Mouse (Mus musculus) layer of hippocampus, adult 9-10 months (tissue): ENCODE measurements at regions not wholly inside any gene's neighbourhood (a gene's known extent, or its start where the extent isn't known, plus 50 kb on each side); places are given as distances from the start of the nearest gene placed in this dataset.
A peak's percentile ranks its signal among the peaks of the same experiment; 100 is the strongest.

Experiments
- DNase-seq: peaks from one replicate; pipeline ENCODE4 v3.0.0; 2022; ENCODE audit warnings: low spot score

DNA sequence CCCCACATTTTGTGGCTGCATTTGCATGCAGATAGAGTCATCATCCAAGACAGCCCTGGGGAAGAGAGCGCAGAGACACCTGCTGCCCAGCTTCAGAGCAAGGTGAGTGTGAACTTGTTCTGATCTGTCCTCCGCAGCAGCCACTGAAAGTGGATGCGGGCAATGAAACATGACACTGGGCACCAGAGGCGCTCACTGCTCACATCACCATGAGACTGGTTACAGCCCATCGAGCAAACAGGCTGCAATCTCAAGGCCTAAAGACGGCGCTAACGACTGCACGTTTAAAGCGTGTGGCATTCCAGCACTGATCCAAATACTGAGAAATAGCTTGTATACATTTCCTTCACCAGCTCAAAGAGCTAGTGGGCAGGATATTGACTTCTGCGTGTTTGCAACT lies 65.8 kb downstream of the Barhl2 start:
- no peak for DNase-seq

DNA sequence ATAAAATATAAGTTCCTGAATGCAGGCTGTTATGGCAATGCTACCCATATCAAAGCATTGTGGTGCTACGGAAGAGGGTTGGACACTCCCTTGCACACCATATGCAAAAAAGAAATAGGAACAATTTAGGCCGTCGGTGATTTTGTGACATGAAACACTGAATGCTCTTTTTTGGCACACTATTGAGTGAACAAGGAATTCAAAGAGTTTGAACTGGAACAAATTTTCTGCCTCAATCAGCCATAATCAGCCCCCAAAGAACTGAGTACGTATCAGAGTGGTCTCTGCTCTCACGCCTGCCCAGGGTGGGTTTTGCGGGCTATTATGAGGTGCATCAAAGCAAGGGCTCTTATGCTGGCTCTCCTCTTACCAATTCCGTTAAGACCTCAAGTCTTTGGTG lies 71.3 kb downstream of the Barhl2 start:
- no peak for DNase-seq

DNA sequence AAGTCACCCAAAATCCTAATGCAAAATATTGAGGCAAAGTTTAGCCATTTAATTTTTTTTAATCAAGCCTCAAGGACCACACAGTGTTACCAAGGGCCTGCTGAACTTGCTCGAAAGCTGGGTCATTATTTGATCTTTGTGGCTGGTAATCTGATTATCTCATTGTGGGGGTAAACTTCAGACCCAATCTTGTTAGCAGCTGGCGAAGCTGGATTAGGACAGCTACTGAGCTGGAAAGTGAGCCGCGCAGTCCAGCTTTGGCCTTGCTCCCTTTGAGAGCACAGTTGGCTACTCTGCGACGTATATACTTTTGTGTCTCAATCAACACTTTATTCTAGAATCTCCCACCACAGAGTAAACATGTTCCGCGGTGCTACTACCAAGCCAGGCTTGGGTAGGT lies 72.1 kb downstream of the Barhl2 start:
- no peak for DNase-seq

DNA sequence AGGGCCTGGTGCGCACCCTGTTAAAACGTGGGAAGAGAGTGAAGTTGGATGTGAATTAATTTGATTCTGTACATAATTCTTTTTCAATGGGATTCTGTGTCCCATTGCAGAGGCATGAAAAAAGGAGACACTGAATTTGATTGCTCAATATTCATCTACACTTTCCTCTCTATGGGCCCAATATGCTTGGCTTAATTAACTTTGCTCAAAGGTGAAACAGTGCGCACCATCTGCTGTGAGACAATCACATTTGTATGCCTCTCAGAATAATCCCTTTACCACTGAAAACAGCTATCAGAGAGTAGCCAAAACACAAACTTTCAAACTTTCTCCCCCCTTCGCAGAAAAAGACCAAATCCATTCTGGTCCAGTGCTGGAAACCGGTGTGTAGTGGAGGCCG lies 72.7 kb downstream of the Barhl2 start:
- no peak for DNase-seq

DNA sequence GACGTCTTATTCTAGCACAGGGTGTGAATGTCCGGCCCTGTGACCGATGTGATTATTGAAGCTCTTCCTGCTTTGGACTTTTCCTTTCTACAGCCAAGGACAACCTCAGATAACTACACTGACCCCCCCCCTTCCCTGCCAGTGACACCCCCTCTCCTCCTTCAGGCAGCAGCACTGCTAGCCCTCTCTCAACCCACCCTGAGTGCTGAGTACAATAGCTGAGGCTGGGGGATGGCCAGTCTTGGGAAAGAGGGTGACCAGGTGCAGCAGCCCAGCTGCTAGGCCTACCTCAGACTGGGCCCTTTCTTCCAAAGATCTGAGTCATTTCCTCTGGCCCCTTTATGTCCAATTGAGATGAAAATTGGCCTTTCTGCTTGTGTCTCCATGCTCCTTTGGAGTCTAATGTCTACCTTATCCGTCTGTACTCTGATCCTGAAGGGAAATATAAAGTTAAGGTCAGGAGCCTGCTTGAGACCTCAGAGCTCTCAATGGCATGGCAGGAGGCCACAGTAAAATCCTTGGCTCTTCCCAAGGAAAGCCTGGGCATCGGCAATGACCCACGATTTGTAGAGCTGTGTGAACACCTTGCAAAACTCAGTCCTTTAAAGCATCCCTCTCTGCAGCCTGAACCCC lies 73.7 kb downstream of the Barhl2 start:
- DNase-seq: no peak

DNA sequence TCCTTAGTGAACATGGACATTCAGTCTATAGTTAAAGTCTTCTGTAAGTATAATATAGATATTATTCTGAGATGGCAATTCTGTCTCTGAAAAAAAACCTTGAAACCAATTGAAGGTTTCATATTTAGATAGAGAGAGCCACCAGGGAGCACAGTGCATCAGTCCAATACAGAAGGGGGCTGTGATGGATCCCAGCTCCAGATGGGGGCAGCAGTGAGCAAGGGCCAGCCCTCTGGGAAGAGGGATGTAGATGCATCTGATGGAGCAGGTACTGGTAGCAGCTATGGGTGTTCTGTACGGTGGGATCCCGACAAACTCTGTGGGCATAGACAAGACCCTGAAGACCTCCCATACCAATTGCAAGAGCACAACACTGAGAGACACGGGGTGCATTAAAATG lies 76.0 kb downstream of the Barhl2 start:
- DNase-seq: no peak

DNA sequence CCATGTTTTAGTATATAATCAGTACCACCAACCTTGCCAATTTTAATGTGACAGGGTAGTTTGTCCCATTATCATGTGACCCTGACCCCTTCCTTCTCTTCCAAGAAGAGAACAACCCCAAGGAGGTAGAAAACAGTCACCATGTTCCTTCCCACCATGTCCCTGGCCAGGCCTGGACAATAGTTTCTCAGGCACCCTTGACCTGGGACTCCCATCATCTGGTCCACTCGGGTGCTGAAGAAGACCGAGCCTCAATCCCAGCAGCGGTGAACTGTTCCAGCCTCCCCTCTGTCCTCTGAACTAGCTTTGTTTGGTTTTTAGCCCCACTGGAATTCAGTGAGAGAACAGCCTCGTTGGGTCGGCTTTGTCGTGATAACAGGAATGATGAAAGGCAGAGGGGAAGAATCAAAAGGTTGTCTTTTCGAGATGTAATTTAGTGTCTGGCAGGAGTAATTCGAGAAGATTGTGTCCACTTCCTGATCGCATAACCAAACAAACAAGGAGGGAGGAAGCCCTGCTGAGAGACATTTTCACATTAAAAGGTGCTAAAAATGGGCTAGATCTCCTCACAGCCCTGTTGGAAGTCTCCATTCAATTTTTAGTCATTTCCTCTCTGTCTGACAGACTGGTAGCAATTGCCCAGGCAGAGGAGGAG lies 77.2 kb downstream of the Barhl2 start:
- no peak for DNase-seq

DNA sequence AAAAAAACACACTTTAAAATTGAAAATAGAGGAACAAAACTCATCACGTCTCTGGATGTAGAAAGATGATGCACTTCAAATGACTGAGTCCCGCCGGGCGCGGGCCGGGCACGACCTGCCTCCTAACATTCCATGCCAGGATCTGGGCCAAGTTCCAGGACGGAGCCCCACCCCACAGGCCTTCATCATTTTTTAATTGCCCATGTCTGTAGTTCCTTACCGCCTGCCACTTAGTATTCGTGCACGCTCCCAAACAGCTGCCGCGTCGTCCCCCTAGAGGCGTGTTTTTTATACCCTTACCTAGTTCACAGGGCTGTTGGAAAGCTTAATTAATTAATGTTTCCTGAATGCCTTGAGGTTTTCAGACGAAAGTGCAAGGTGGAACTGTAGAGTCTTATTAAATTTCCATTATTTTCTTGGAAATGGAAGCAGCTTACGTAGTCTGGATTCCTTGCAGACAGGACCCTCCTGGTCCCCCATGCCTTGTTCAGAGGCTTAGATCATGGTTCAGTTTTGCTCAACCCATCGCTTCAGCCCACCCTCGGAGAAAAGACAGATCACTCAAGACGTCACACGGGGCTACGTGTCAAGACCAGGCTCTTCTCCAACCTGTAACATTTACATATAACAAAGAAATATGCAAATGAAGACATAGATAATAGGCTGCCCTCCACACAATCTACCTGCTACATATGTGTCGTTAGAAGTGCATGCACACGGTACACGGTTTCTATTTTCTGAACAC lies 81.0 kb downstream of the Barhl2 start:
- no peak for DNase-seq

DNA sequence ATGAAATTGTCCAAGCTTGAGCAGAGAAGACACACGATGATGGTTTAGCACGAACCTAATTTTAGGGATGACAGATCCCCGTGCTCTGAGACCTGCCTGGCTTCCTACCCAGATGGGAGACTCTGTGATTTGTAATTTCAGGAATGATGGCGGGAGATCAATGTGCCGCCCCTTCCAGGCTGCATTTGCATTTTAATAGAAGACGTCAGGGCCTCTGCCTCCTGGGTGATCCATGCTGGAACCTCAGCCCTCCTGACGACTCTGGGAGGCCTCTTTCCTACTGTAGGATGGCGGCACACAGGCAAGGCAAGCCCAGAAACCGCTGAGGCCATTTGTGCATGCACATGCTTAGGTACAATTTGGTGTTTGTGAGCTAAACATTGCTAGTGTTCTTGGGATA lies 90.1 kb downstream of the Barhl2 start:
- DNase-seq: no peak

DNA sequence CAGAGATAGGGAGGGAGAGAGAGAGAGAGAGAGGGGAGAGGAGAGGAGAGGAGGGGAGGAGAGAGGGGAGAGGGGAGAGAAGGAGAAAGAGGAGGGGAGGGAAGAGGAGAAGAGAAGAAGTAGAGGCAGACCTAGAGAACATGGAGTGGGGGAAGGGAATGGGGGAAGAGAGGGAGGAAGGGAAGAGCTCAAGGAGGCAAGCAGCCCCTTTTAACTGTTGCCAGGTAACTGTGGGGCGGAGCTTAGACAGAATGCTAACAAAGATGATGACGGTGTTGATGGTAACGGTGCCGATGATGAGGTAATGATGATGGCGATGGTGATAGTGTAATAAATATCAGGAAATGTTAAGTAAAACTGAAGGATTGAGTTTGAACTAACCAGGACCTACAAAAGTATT lies 90.7 kb downstream of the Barhl2 start:
- no peak for DNase-seq

DNA sequence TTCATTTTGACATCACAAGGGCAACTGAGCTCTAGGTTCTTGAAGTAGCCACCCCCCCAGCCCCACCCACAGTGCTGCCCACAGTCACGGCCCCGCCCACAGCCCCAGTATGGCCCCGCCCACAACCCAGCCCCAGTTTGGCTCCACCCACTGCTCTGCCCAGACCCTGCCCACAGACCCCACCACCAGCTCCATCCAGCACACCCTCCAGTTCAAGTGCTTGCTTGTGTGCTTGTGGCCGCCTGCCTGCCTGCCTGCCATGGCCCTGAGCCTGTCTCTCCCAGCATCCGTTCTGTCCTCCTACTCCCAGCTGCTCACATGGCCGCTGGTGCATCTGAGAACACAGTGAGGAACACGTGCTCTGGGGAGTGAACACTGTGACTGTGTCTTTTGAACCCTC lies 92.0 kb downstream of the Barhl2 start:
- DNase-seq: no peak

DNA sequence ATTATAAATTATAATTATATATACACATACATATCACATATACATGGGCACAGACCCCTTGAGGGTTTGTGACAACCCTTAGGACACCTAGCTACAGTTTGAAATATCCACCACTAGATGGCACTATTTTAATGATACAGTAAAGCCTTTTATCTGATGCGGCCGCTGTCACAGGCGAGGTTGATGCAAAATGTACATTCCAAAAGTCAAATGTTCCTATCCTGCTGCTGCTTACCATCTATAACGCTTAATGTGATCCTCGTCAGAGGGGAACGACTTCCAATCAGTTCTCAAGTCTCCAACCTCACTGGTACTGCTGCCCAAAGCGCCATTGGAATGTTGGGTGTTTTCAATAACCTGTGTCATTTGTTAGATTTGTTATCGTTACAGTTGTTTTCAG lies 92.9 kb downstream of the Barhl2 start:
- DNase-seq: peak; percentile 17

DNA sequence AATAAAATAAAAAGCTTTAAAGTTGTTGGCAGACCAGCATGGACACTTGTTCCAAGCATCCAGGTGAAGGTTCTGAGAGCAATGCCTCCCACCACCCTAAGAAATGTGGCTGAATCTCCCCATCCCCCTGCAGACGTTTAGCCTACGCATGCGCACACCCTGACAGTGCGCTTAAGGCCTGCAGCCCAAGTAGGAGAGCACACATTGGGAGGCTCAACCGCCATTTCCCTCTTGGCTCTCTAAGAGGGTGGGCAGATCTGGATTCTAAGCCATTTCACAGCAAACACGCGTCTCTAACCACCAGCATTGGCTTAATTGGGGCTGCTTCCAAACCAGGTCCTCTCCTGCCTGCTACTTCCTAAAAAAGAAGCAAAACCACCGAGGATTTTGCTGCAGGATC lies 106.6 kb downstream of the Barhl2 start:
- DNase-seq: no peak

DNA sequence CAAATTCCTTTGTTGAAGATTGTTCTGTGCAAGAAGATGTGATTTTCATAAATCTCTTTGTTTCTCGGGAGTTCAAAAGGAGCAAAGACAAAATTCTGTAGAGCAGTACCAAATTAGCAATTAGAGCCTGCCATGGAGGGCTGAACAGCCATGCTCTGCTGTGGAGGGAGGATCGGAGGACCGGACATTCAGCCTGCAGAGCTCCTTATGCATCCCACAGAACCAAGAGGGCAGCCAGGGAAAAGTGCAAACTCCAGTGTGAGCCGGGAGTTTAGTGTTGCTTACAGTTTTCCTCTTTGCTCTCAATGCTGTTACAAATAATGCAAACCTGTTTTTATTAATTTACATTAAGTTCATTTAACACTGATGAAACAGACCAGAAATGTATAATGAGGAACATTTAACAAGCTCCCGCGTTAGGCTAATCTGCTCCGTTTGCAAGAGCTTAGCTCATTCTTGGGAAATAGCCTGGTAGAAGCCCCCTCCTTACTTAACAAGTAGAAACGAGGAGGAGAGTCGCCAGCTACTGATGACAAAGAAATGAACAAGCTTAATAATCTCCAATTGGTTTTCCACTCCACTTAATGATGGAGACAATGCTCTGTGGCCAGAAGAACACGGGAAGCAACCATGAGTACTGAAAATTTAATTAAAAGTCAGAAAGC lies 108.0 kb downstream of the Barhl2 start:
- no peak for DNase-seq

DNA sequence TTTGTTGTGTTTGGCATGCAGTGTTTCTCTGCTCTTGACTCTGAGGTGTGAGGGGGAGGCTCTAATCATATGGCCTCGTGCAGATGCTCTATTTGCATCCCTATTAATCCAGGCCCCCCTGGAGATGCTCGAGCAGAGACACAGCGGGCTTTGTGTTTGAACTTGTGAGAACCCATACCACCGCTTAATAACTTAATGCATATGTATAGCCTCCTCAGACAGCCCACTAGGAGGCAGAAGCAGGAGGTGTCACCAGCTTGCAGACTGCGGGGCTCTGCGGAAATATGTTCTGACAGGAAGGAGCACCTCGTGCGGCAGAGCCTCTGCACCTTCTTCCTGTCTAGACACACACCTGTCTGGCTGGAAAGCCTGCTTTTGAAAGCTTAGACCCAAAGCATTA lies 113.7 kb downstream of the Barhl2 start:
- DNase-seq: no peak

DNA sequence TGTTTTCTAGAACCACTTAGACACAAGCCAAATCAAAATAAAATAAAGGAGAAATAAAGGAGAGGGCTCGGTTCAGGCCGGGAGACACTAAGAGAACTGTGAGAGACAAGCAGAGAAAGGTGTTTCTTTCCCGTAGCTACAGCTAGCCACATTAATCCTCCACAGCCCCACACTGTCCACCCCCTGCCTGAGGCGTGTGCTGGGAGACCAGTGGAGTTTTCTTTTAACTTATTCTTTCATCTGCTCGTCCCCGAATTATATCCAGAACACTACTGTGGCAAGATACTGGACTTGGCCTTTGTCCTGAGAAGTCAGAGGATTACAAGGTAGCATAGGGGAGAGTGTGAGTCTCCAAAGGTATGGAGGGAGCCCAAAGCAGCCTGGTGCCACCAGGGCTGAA lies 114.4 kb downstream of the Barhl2 start:
- no peak for DNase-seq

DNA sequence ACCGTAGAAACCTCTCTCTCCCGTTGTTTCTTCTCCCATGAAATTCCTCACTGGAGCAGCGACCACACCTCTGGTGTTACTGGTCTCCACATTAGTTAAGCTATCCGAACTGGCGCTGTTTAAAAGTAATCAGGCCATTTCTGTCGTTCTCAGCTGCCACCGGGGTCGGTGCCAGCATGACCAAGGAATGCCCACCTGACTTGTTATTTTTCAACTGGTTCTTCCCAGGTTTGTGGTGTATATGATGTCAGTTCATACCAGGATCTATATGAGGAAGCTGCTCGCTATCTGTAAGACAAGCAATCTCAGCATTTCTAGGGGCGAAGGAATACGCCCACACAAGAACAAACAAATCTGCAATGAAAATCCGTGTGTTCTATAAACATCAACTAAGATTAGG lies 116.6 kb downstream of the Barhl2 start:
- DNase-seq: no peak

DNA sequence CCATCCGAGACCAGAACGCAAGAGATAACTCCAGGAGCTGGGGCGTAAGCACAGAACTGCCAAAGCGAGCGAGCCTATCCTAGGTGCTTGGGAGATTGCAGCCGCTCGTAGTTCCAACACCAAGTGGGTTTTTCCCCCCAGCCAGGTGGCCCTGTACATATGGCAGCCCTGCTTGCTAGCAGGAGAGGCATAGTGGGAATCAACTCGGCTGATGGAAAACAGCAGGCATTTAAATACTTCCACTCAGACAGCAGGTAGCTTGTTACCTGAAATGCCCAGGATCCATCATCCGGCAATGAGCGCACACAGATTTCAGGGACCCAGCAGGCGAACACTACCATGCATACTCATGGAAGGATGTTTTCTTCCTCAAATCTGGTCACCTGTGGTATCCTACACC lies 122.3 kb downstream of the Barhl2 start:
- DNase-seq: no peak

DNA sequence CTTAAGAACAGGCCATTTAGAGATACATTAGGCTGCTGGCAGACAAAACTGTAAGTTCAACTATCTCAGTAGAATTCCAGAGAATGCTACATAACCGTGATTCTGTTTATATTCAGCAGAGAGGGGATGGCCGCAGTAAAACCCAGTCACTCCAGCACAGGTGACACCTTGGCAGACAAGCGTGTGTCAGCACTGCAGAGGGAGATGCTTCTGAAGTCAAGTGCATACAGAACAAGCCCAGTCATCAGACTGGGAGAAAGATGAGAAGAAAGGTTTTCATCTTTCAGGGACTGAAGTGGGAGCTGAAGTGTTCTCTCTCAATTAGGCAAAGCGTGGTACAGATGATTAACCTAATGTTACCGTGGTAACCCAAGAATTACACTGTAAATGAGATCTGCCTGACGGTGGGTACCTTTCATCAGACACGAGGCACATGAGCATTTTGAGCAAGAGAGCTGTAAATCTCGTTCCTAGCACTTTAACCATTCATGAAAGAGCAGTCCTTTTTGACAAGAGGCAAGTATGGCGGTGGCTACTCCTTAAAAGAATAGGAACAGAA lies 130.3 kb downstream of the Barhl2 start:
- DNase-seq: no peak

DNA sequence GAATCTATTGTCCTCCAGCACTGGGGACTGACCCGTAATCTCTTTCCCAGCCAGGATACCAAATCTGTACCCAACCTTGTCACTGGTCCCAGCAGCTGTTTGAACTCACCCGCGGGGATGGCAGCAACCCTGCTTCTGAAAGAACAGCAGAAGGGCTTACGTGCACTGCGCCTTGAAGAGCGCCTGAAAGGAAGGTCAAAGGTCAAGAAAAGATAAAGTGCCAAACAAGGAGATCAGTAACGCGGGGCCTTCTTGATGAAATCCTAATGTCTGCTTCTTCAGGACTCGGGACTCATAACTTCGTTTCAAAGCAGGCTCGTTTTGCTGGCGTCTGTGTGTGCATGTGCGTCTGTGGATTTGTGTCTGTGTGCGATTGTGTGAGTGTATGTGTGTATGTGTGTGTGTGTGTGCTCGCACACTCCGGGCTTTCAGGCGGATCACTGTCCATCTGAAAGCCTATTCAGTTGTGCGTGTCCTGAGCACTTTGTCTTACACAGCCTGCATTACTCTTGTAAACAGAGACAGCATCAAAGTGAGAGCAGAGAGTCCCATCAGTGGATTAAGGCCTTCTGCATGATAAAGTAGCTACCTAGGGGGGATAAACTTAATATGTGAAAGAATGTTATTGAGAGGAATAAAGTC lies 135.3 kb downstream of the Barhl2 start:
- DNase-seq: no peak

DNA sequence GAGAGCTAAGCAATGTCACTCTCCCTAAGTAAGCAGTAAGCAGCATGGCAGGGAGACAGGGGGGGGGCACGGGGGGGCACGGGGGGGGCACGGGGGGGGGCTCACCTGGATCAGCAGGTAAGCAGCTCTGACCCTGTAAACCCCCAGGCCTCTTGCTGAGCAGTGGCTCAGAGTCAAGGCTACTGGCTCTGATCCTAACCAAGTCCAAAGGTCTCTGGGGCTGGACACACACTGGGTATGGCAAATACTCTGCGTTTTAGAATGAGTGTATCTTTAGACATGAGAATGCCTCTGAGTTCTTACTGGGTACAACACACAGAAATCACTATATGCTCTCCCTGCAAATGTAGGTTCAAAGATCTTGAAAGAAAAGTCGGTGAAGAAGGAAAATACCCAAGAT lies 136.5 kb downstream of the Barhl2 start:
- no peak for DNase-seq

DNA sequence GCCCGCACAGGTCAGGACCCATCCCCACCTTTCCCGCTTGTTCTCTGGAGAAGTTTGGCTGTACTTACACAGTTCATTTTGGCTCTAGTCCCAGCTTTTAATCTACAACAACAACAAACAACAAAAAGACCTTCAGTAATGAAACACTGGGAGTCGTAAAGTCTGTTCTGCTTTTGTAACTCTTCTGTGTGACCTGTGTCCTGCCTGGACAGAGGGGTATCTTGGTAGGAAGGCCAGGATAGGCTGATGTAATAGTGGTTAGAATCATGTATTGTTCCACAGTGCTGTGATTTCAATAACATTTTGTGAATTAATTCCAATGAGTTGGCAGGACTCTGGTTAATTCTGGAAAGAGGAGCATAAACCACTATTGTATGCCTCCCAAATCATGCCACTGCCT lies 136.9 kb downstream of the Barhl2 start:
- DNase-seq: no peak
